Mouse (Mus musculus): ENCODE results near the gene Cdkl5.

DNA sequence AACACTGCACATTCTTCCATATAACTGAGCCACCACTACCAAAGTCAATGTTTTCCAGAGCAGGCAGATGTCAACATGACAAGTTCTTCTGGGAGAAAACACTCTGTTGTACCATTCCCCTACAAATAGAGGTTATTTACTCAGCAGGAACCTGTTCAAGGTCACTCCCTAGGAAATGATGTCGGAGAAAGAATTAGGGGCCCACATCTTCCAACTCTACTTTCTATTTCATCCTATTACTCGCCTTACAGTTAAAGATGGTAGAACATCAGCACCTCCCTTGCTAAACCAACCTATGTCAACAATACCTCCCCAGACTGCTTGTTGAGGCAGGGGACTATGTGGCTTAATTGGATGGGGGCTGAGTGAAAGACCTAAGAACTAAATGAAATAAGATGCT, 226.8 kb downstream of the Cdkl5 start, which contains the start of gene Rs1:
- no peak for TF ChIP-seq CTCF (IDR thresholded peaks at IDR 0.05)
- TF ChIP-seq EP300 (IDR thresholded peaks at IDR 0.05), result no peak

All from lung, postnatal 0 days (tissue).